Mouse (Mus musculus): ENCODE measurements around the gene Gm44511. TPM values are rescaled to one million over a fixed set of nuclear protein-coding genes. Genes with fewer than 3 reads are reported as not detected.

The Gm44511 gene
- polyA plus RNA-seq, 1 experiment from 2014 or later: not detected

DNA sequence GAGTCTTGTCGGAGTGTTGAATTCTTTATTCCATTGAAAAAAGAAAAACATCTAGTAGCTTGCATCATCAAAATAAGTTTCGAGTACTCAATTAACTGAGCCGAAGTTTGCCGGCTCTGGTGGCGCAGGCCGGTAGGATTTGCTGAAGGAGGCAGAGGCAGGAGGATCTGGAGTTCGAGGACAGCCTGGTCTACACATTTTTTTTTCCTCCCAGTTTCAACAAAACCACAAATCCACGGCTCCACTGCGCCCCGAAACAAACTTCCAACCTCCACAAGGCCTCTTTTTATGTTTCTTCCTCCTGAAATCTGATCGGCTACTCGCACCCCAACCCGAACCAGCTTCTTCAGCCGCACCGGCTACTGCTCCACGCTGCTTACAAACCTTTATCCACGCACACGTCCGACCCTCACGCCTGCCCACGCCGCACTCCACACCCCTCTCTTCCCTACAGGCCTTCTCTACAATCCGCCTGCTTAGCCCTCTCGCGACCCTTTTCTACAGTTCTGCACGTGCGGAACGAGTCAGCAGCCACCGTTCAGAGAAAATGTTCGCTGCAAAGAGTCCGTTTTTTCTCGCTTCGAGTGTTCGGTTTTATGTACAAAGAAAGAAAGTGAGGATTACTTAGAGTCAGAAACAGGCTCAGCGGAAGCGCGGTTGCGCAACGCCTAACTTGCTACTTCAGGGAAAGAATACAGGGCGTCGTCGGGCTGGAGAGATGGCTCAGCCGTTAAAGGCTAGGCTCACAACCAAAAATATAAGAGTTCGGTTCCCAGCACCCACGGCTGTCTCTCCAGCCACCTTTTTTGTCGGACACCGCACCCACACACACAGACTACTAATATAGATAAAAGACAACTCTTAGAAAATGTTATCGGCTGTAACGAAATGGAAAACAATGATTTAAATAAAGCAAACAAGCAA lies 12.5 kb upstream of the Gm44511 start:
- H3K4me1 ChIP-seq (ENCODE audit: control insufficient read depth, insufficient read depth, low read length): peaks cover 7% of the 10 kb centered on the region; the same call in 1 of the 2 replicates
- peak overlapping the region; percentile 67 for H3K4me2 ChIP-seq (ENCODE audit: low read length)
- under 1% methylated on average over 49 of the region's 49 CpGs for WGBS
- DNase-seq (peak; percentile 93), ATAC-seq (ENCODE audit: low FRiP score, low TSS enrichment) (peak; percentile 59)
- peak overlapping the region; percentile 75 for H3K27ac ChIP-seq (replicated peaks; ENCODE audit: low read depth, low read length)
- H3K36me3 ChIP-seq (ENCODE audit: control insufficient read depth, insufficient read depth, low read length): no peaks in the 10 kb centered on the region
- H3K9ac ChIP-seq (replicated peaks; ENCODE audit: low read length): peak overlapping the region; percentile 78
- no peaks in the 10 kb centered on the region for H3K9me3 ChIP-seq (ENCODE audit: control insufficient read depth, low read length)
- H3K4me3 ChIP-seq (replicated peaks; ENCODE audit: low read depth, low read length): peak overlapping the region; percentile 80
- no peaks in the 10 kb centered on the region for H3K27me3 ChIP-seq (ENCODE audit: control insufficient read depth, insufficient read depth, low read length)

DNA sequence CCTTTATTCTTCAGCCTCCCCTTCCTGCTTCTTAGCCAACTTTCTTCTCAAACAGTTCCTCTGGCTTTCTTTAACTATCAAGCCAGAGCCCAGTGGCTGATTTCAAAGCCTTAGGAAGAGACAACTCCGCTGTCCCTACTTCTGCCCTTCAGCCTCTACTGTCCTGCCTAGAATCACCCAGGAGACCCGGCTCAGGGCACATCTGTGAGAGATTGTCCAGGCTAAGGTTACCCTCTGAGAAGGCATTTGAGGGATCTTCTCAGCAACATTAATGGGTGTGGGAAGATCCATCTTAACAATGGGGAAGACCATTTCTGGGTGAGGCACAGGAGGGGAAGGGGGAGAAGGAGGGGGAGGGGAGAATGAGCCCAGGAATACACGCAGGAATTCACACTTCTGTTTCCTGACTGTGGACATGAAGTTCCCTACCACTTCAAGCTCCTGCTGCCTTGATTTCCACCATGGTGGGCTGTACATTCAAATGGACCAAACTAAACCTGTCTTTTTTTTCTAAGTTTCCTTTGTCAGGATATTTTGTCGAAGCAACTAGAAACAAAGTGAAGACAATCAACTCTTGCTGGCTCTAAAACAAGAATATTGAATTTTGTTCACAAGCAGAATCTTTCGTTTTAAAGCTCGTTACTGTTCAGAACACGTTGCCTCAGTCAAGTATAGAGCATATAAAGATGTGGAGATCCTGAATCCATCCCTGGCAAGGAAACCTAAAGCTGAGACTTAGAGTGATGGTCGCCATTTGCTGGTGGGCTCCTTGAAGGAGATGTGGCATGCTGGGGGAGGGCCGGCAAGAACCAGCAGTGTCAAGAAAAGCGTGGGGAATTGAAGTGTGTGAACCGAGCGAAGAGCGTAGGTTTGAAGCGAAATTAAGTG lies 11.6 kb upstream of the Gm44511 start:
- H3K27ac ChIP-seq (replicated peaks; ENCODE audit: low read depth, low read length): peak overlapping the region; percentile 75
- DNase-seq (peak; percentile 76), ATAC-seq (ENCODE audit: low FRiP score, low TSS enrichment) (peak; percentile 35)
- H3K36me3 ChIP-seq (ENCODE audit: control insufficient read depth, insufficient read depth, low read length): no peaks in the 10 kb centered on the region
- H3K4me1 ChIP-seq (ENCODE audit: control insufficient read depth, insufficient read depth, low read length): peaks cover 7% of the 10 kb centered on the region; the same call in 1 of the 2 replicates
- H3K4me3 ChIP-seq (replicated peaks; ENCODE audit: low read depth, low read length): peak overlapping the region; percentile 80
- peak overlapping the region; percentile 78 for H3K9ac ChIP-seq (replicated peaks; ENCODE audit: low read length)
- H3K9me3 ChIP-seq (ENCODE audit: control insufficient read depth, low read length): no peaks in the 10 kb centered on the region
- H3K27me3 ChIP-seq (ENCODE audit: control insufficient read depth, insufficient read depth, low read length): no peaks in the 10 kb centered on the region
- peak overlapping the region; percentile 67 for H3K4me2 ChIP-seq (ENCODE audit: low read length)
- WGBS: 2% methylated on average over 14 of the region's 14 CpGs

DNA sequence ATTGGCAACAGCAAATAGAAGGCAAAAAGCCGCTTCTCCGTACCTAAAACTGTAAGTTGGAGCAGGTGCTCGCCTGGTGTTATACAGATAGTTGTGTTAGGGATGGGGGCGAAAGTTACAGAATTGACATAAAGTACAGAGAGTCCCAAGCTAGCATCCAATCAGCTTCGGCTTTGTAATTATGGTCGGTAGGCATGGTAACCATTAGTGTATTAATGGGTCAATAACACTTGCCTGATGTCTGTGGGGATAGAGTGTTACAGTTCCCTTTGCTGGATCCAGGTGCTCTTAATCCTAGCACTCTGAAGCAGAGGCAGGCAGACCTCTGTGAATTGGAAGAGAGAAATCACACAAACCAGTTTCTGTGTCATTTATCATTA lies 10.8 kb upstream of the Gm44511 start:
- Histone ChIP-seq H3K4me1 (ENCODE audit: control insufficient read depth, insufficient read depth, low read length) (peaks cover 4% of the 10 kb centered on the region; the same call in 1 of the 2 replicates), H3K36me3 (ENCODE audit: control insufficient read depth, insufficient read depth, low read length) (no peaks in the 10 kb centered on the region), H3K27me3 (ENCODE audit: control insufficient read depth, insufficient read depth, low read length) (no peaks in the 10 kb centered on the region), H3K9ac (replicated peaks; ENCODE audit: low read length) (no peak overlapping the region), H3K27ac (replicated peaks; ENCODE audit: low read depth, low read length) (peak overlapping the region; percentile 75), H3K9me3 (ENCODE audit: control insufficient read depth, low read length) (no peaks in the 10 kb centered on the region), H3K4me3 (replicated peaks; ENCODE audit: low read depth, low read length) (peak overlapping the region; percentile 80), H3K4me2 (ENCODE audit: low read length) (peak overlapping the region; percentile 67)
- DNase-seq: no peak
- 89% methylated on average over 6 of the region's 6 CpGs for WGBS
- no peak for ATAC-seq (ENCODE audit: low FRiP score, low TSS enrichment)

GRCm38 (mm10) chr6:128836191-128836954 lies 10.3 kb upstream of the Gm44511 start:
- DNase-seq (no peak), ATAC-seq (ENCODE audit: low FRiP score, low TSS enrichment) (no peak)
- no peaks in the 10 kb centered on the region for H3K36me3 ChIP-seq (ENCODE audit: control insufficient read depth, insufficient read depth, low read length)
- H3K27ac ChIP-seq (replicated peaks; ENCODE audit: low read depth, low read length): no peak overlapping the region
- no peaks in the 10 kb centered on the region for H3K9me3 ChIP-seq (ENCODE audit: control insufficient read depth, low read length)
- H3K9ac ChIP-seq (replicated peaks; ENCODE audit: low read length): no peak overlapping the region
- H3K4me3 ChIP-seq (replicated peaks; ENCODE audit: low read depth, low read length): no peak overlapping the region
- H3K4me1 ChIP-seq (ENCODE audit: control insufficient read depth, insufficient read depth, low read length): no peaks in the 10 kb centered on the region
- H3K27me3 ChIP-seq (ENCODE audit: control insufficient read depth, insufficient read depth, low read length): no peaks in the 10 kb centered on the region
- WGBS: 71% methylated on average over 8 of the region's 8 CpGs
- no peak overlapping the region for H3K4me2 ChIP-seq (ENCODE audit: low read length)

GRCm38 (mm10) chr6:128835571-128835970 lies 9.5 kb upstream of the Gm44511 start:
- H3K4me3 ChIP-seq (replicated peaks; ENCODE audit: low read depth, low read length): no peak overlapping the region
- H3K9me3 ChIP-seq (ENCODE audit: control insufficient read depth, low read length): no peaks in the 10 kb centered on the region
- H3K4me1 ChIP-seq (ENCODE audit: control insufficient read depth, insufficient read depth, low read length): no peaks in the 10 kb centered on the region
- DNase-seq: no peak
- H3K9ac ChIP-seq (replicated peaks; ENCODE audit: low read length): no peak overlapping the region
- H3K36me3 ChIP-seq (ENCODE audit: control insufficient read depth, insufficient read depth, low read length): no peaks in the 10 kb centered on the region
- ATAC-seq (ENCODE audit: low FRiP score, low TSS enrichment): no peak
- H3K4me2 ChIP-seq (ENCODE audit: low read length): no peak overlapping the region
- WGBS: 93% methylated on average over 4 of the region's 4 CpGs
- H3K27ac ChIP-seq (replicated peaks; ENCODE audit: low read depth, low read length): no peak overlapping the region
- H3K27me3 ChIP-seq (ENCODE audit: control insufficient read depth, insufficient read depth, low read length): no peaks in the 10 kb centered on the region

DNA sequence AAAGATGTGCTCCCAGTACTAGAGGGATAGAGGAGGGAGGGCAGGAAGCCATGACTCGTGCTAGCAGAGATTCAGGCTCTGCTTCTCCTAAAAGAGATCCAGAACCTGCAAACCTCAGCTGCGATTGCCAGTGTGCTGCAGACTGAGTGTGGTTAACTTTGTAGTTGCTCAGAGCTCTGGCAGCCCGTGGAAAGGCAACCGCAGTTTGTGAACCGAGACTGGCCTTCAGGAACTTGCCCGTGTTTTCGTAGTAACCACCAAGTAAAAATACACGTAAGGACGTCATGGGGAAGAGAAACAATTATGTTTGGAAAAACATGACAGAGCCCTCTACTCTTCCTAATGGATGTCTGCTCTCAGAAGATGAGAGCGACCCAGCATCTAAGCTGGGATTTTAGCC lies 6.9 kb upstream of the Gm44511 start:
- H3K36me3 ChIP-seq (ENCODE audit: control insufficient read depth, insufficient read depth, low read length): no peaks in the 10 kb centered on the region
- H3K27ac ChIP-seq (replicated peaks; ENCODE audit: low read depth, low read length): no peak overlapping the region
- ATAC-seq (ENCODE audit: low FRiP score, low TSS enrichment) (no peak), DNase-seq (no peak)
- WGBS: 84% methylated on average over 10 of the region's 10 CpGs
- no peaks in the 10 kb centered on the region for H3K9me3 ChIP-seq (ENCODE audit: control insufficient read depth, low read length)
- H3K4me2 ChIP-seq (ENCODE audit: low read length): no peak overlapping the region
- no peaks in the 10 kb centered on the region for H3K27me3 ChIP-seq (ENCODE audit: control insufficient read depth, insufficient read depth, low read length)
- no peak overlapping the region for H3K4me3 ChIP-seq (replicated peaks; ENCODE audit: low read depth, low read length)
- H3K9ac ChIP-seq (replicated peaks; ENCODE audit: low read length): no peak overlapping the region
- H3K4me1 ChIP-seq (ENCODE audit: control insufficient read depth, insufficient read depth, low read length): no peaks in the 10 kb centered on the region

GRCm38 (mm10) chr6:128829837-128830236 lies 3.7 kb upstream of the Gm44511 start:
- no peak overlapping the region for H3K4me2 ChIP-seq (ENCODE audit: low read length)
- no peak overlapping the region for H3K27ac ChIP-seq (replicated peaks; ENCODE audit: low read depth, low read length)
- no peaks in the 10 kb centered on the region for H3K36me3 ChIP-seq (ENCODE audit: control insufficient read depth, insufficient read depth, low read length)
- H3K9ac ChIP-seq (replicated peaks; ENCODE audit: low read length): no peak overlapping the region
- H3K4me3 ChIP-seq (replicated peaks; ENCODE audit: low read depth, low read length): no peak overlapping the region
- ATAC-seq (ENCODE audit: low FRiP score, low TSS enrichment): no peak
- no peaks in the 10 kb centered on the region for H3K27me3 ChIP-seq (ENCODE audit: control insufficient read depth, insufficient read depth, low read length)
- H3K9me3 ChIP-seq (ENCODE audit: control insufficient read depth, low read length): no peaks in the 10 kb centered on the region
- H3K4me1 ChIP-seq (ENCODE audit: control insufficient read depth, insufficient read depth, low read length): no peaks in the 10 kb centered on the region
- no peak for DNase-seq
- WGBS: 71% methylated on average over 4 of the region's 4 CpGs

- H3K4me1 ChIP-seq (ENCODE audit: control insufficient read depth, insufficient read depth, low read length): no peaks in the 10 kb centered on the region
- H3K9me3 ChIP-seq (ENCODE audit: control insufficient read depth, low read length): no peaks in the 10 kb centered on the region
- H3K36me3 ChIP-seq (ENCODE audit: control insufficient read depth, insufficient read depth, low read length): no peaks in the 10 kb centered on the region
- H3K4me2 ChIP-seq (ENCODE audit: low read length): no peak overlapping the region
- WGBS: 80% methylated on average over 3 of the region's 3 CpGs
- H3K4me3 ChIP-seq (replicated peaks; ENCODE audit: low read depth, low read length): no peak overlapping the region
- ATAC-seq (ENCODE audit: low FRiP score, low TSS enrichment) (no peak), DNase-seq (no peak)
- no peak overlapping the region for H3K9ac ChIP-seq (replicated peaks; ENCODE audit: low read length)
- no peaks in the 10 kb centered on the region for H3K27me3 ChIP-seq (ENCODE audit: control insufficient read depth, insufficient read depth, low read length)
- no peak overlapping the region for H3K27ac ChIP-seq (replicated peaks; ENCODE audit: low read depth, low read length)
These were observed 666 bp upstream of the Gm44511 start for GRCm38 (mm10) chr6:128826781-128827180.

Measured in midbrain, embryonic 14.5 days (tissue).